ENCODE assay signal across 14 mouse cellular contexts in genomic region chr3:35731981-35732777, GRCm38 (mm10). TPM values are rescaled to one million over a fixed set of nuclear protein-coding genes. Genes with fewer than 3 reads are reported as not detected.
DNase-seq lines count a peak whose midpoint lies in the region; ATAC-seq and TF ChIP-seq lines count a peak whose summit lies in the region.
"Had no signal": no experiment of that assay in that cellular context is flagged by ENCODE, and none has a peak within 500 bp of the region (broad histone marks: within the 10 kb centered on the region; RNA-seq: fewer than 3 reads in every experiment).

No protein-coding gene starts in this region.

- TF ChIP-seq CTCF in CH12.LX (conservative IDR thresholded peaks at IDR 0.05 in 1 of 2, IDR thresholded peaks at IDR 0.05 in 1 of 2; ENCODE audit: low read depth in 2 of 2, low read length in 2 of 2), result no peak

- no peak; the same call in 1 of the 2 replicates for TF ChIP-seq POLR2A in CH12.LX (IDR thresholded peaks at IDR 0.05; ENCODE audit: low read depth, low read length)

- peak overlapping the region; percentile 58 for H3K4me2 ChIP-seq in CH12.LX (ENCODE audit: insufficient read depth, low read depth, poor library complexity, severe bottlenecking)
- H3K4me2 ChIP-seq in kidney, embryonic 15.5 days, result no peak overlapping the region
- H3K4me2 ChIP-seq: limb, embryonic 15.5 days; neural tube, embryonic 12.5 days had no signal

- peaks cover 8 to 18% of the 10 kb centered on the region in 2 experiments for H3K4me1 ChIP-seq in CH12.LX (ENCODE audit: control insufficient read depth in 1 of 2, insufficient read depth in 2 of 2)
- no peaks in the 10 kb centered on the region for H3K4me1 ChIP-seq in kidney, embryonic 15.5 days
- H3K4me1 ChIP-seq: limb, embryonic 15.5 days; neural tube, embryonic 12.5 days had no signal

- peak; percentile 92 for ATAC-seq in megakaryocyte progenitor cell, adult 5-6 weeks (replicated peaks; ENCODE audit: poor library complexity)
- no peak for ATAC-seq in kidney, embryonic 15.5 days (replicated peaks; ENCODE audit: low FRiP score)

- no peak for TF ChIP-seq RAD21 in CH12.LX (IDR thresholded peaks at IDR 0.05; ENCODE audit: low read depth, low read length)

- in situ Hi-C loops in CH12.LX (cut with MboI; ENCODE audit: low pct_ligation_motif_present, low pct_unique_long_range_greater_than_20kb, low sequenced_read_pairs), result no loop called here

- dilution Hi-C loops in CH12.LX (cut with MboI; ENCODE audit: extremely low pct_ligation_motif_present, extremely low pct_unique_long_range_greater_than_20kb, low sequenced_read_pairs), result no loop called here

- WGBS in kidney, embryonic 15.5 days, result 86% methylated on average over 10 of the region's 10 CpGs

- H3K9me3 ChIP-seq in CH12.LX (replicated peaks; ENCODE audit: low read length), result peaks cover 21% of the 10 kb centered on the region
- H3K9me3 ChIP-seq in kidney, embryonic 15.5 days (replicated peaks), result no peaks in the 10 kb centered on the region
- H3K9me3 ChIP-seq: limb, embryonic 15.5 days; neural tube, embryonic 12.5 days had no signal

- peak; percentile 42 for DNase-seq in B cell, adult 2 months
- peak; percentile 68 for DNase-seq in CH12.LX (ENCODE audit: extremely low read depth)
- DNase-seq in c-Kit-positive CD71-negative TER-119-negative erythroid progenitor cells, embryonic 14.5 days (ENCODE audit: low read depth), result peak; percentile 26
- DNase-seq in urinary bladder, postnatal 25 days (ENCODE audit: low spot score), result no peak
- DNase-seq in gastrocnemius, postnatal 10 days, result no peak
- DNase-seq in cerebellum, postnatal 14 days, result no peak
- DNase-seq: adrenal gland, adult 8-10 months; cerebellum, postnatal 10 days; gastrocnemius, adult 2 months; kidney, postnatal 4 days had no signal

- H3K27me3 ChIP-seq in CH12.LX (replicated peaks), result no peaks in the 10 kb centered on the region
- H3K27me3 ChIP-seq in kidney, embryonic 15.5 days, result no peaks in the 10 kb centered on the region
- H3K27me3 ChIP-seq: limb, embryonic 15.5 days; neural tube, embryonic 12.5 days had no signal

- no peak overlapping the region for H3K27ac ChIP-seq in CH12.LX (ENCODE audit: insufficient read depth, low read depth)
- H3K27ac ChIP-seq in kidney, embryonic 15.5 days, result no peak overlapping the region
- H3K27ac ChIP-seq: gastrocnemius, adult 2 months; limb, embryonic 15.5 days; neural tube, embryonic 12.5 days had no signal

- H3K79me2 ChIP-seq in CH12.LX (replicated peaks; ENCODE audit: control insufficient read depth, extremely low read depth, insufficient read depth, poor library complexity, severe bottlenecking), result no peaks in the 10 kb centered on the region

- no peak overlapping the region for H3K9ac ChIP-seq in CH12.LX (ENCODE audit: insufficient read depth, low read depth)
- no peak overlapping the region for H3K9ac ChIP-seq in kidney, embryonic 15.5 days
- H3K9ac ChIP-seq: limb, embryonic 15.5 days; neural tube, embryonic 12.5 days had no signal

- peak; percentile 55 for TF ChIP-seq EP300 in CH12.LX (IDR thresholded peaks at IDR 0.05; ENCODE audit: low read length)

- H3K4me3 ChIP-seq in CH12.LX (replicated peaks in 1 of 3; ENCODE audit: low read depth in 2 of 3, low read length in 2 of 3, poor library complexity in 1 of 3), result peak overlapping the region; percentile 3 to 42 (median 36)
- no peak overlapping the region for H3K4me3 ChIP-seq in kidney, embryonic 15.5 days (replicated peaks)
- H3K4me3 ChIP-seq: gastrocnemius, adult 2 months; limb, embryonic 15.5 days; neural tube, embryonic 12.5 days had no signal

- H3K36me3 ChIP-seq in CH12.LX (replicated peaks in 1 of 2; ENCODE audit: control insufficient read depth in 1 of 2, insufficient read depth in 1 of 2, low read length in 1 of 2), result no peaks in the 10 kb centered on the region
- no peaks in the 10 kb centered on the region for H3K36me3 ChIP-seq in kidney, embryonic 15.5 days
- H3K36me3 ChIP-seq: limb, embryonic 15.5 days; neural tube, embryonic 12.5 days had no signal

TF ChIP-seq in CH12.LX, 34 proteins besides CTCF, POLR2A, EP300 and RAD21:
- TF ChIP-seq KAT2A (IDR thresholded peaks at IDR 0.05; ENCODE audit: insufficient replicate concordance, low read length) (no peak), SIN3A (IDR thresholded peaks at IDR 0.05; ENCODE audit: low read length) (peak; percentile 18; the same call in 1 of the 2 replicates), ELF1 (IDR thresholded peaks at IDR 0.05; ENCODE audit: low read depth, low read length) (peak; percentile 38; the same call in 1 of the 2 replicates), HCFC1 (IDR thresholded peaks at IDR 0.05; ENCODE audit: low read depth, low read length) (no peak), PAX5 (IDR thresholded peaks at IDR 0.05; ENCODE audit: low read length) (no peak), ZNF384 (IDR thresholded peaks at IDR 0.05; ENCODE audit: low read depth, low read length) (peak; percentile 94), TCF12 (IDR thresholded peaks at IDR 0.05; ENCODE audit: low read depth, low read length) (peak; percentile 18; the same call in 1 of the 2 replicates), ZMIZ1 (IDR thresholded peaks at IDR 0.05; ENCODE audit: low read depth, low read length) (no peak), JUND (conservative IDR thresholded peaks at IDR 0.05; ENCODE audit: low read depth, low read length) (no peak), MAFK (IDR thresholded peaks at IDR 0.05; ENCODE audit: insufficient replicate concordance, low read length) (no peak), RCOR1 (conservative IDR thresholded peaks at IDR 0.05; ENCODE audit: low read depth, low read length) (no peak), MYC (IDR thresholded peaks at IDR 0.05; ENCODE audit: low read depth, low read length) (peak; percentile 73), CHD1 (IDR thresholded peaks at IDR 0.05; ENCODE audit: low read depth, low read length) (no peak), IRF4 (IDR thresholded peaks at IDR 0.05; ENCODE audit: low read depth, low read length) (peak; percentile 50; the same call in 1 of the 2 replicates), ZC3H11A (IDR thresholded peaks at IDR 0.05; ENCODE audit: low read depth, low read length) (no peak), E2F4 (IDR thresholded peaks at IDR 0.05; ENCODE audit: insufficient replicate concordance, low read depth, low read length) (no peak), CHD2 (IDR thresholded peaks at IDR 0.05; ENCODE audit: low read length) (no peak)

RNA-seq across cellular contexts. Expression of gene Atp11b, which starts 21.7 kb away (rescaled TPM):
- total RNA-seq in CH12.LX (2012; rRNA removed) (19.1 and 24.5 TPM in 2 replicates), CH12.LX (2014; rRNA removed) (40.1 and 48.4 TPM in 2 replicates)
- polyA plus RNA-seq in CH12.LX (2012; ENCODE audit: insufficient read length, low read depth), result 42.4 and 45.9 TPM in 2 replicates
- 218 and 248 TPM in 2 replicates for total RNA-seq in megakaryocyte progenitor cell, adult 5-6 weeks (2015)
- total RNA-seq in megakaryocyte progenitor cell, adult 5-6 weeks (2017), result 110 and 139 TPM in 2 replicates
- 10 to 100 TPM; 21.9 to 32.8 TPM for total RNA-seq in gastrocnemius, postnatal 10 days (2021)
- 32.9 and 34.8 TPM in 2 replicates for polyA plus RNA-seq in kidney, embryonic 15.5 days (2015; fragmentation: Nextera tagmentation; extraction: Ambion mirVana)

Comparison
In these comparisons a context has a peak if more than half of its experiments do, and no peak if none do; other contexts are left out.
1. DNase-seq: peak in B cell, adult 2 months (2 of 2), CH12.LX (single experiment) and c-Kit-positive CD71-negative TER-119-negative erythroid progenitor cells, embryonic 14.5 days (single experiment); none in urinary bladder, postnatal 25 days (single experiment), gastrocnemius, postnatal 10 days (single experiment) and cerebellum, postnatal 14 days (0 of 2).